Mouse (Mus musculus) heart, embryonic 13.5 days (tissue): ENCODE results near the gene Gm20517. TPM values are rescaled to one million over a fixed set of nuclear protein-coding genes. Genes with fewer than 3 reads are reported as not detected.
A peak's percentile ranks its signal among the peaks of the same experiment; 100 is the strongest.
"Not testable (repeated sequence)": the region's sequence is repeated elsewhere in the genome, so short reads cannot be mapped to it uniquely, and the experiment has no call there.

ENCODE experiments used
- ATAC-seq: fragments of 200-750 bp; cut with Nextera tagmentation; 2 replicates; pipeline ENCODE4 v1.8.0; 2017; ENCODE audit warnings: moderate TSS enrichment; ENCODE audit not compliant: insufficient number of reproducible peaks, low FRiP score, low TSS enrichment; ENCODE audit errors: extremely low read depth
- H3K27ac ChIP-seq: fragments of 300-500 bp; sonication (generic); replicated peaks from 2 replicates; pipeline ENCODE4 v1.5.1; 2015; ENCODE audit warnings: moderate library complexity, mild to moderate bottlenecking, inconsistent platforms
- H3K27me3 ChIP-seq: fragments of 300-500 bp; sonication (generic); replicated peaks from 2 replicates; pipeline ENCODE4 v1.6.1; 2015; ENCODE audit warnings: mild to moderate bottlenecking, inconsistent platforms
- H3K36me3 ChIP-seq: fragments of 300-500 bp; sonication (generic); 2 replicates; pipeline ENCODE4 v1.6.1; 2015; ENCODE audit warnings: mild to moderate bottlenecking, inconsistent platforms
- H3K4me1 ChIP-seq: fragments of 300-500 bp; sonication (generic); 2 replicates; pipeline ENCODE4 v1.6.1; 2015; ENCODE audit warnings: inconsistent platforms
- H3K4me2 ChIP-seq: fragments of 300-500 bp; sonication (generic); 2 replicates; pipeline ENCODE4 v1.6.1; 2015; ENCODE audit warnings: inconsistent platforms, mild to moderate bottlenecking, moderate library complexity
- H3K4me3 ChIP-seq: fragments of 300-500 bp; sonication (generic); 2 replicates; pipeline ENCODE4 v1.5.1; 2015; ENCODE audit warnings: moderate library complexity, mild to moderate bottlenecking, inconsistent platforms
- H3K9ac ChIP-seq: fragments of 300-500 bp; sonication (generic); 2 replicates; pipeline ENCODE4 v1.6.1; 2015; ENCODE audit warnings: inconsistent platforms, mild to moderate bottlenecking, moderate library complexity
- H3K9me3 ChIP-seq: fragments of 300-500 bp; sonication (generic); 2 replicates; pipeline ENCODE4 v1.6.1; 2016; ENCODE audit warnings: inconsistent platforms
- WGBS: fragments of 180-500 bp; shearing (Covaris S2); methylation state at CpG from one replicate; pipeline ENCODE4 v1.1.7; 2015; ENCODE audit warnings: mixed read lengths; 5-methylcytosine and 5-hydroxymethylcytosine counted together
- polyA plus RNA-seq: library from polyadenylated mRNA; unstranded; fragments of >200 nt; fragmentation: Nextera tagmentation; extraction: Ambion mirVana; gene quantifications from 2 replicates; pipeline ENCODE4 v1.2.1, GENCODE M21; 2015

The Gm20517 gene
- polyA plus RNA-seq, 1 experiment from 2014 or later: 1.2 TPM

DNA sequence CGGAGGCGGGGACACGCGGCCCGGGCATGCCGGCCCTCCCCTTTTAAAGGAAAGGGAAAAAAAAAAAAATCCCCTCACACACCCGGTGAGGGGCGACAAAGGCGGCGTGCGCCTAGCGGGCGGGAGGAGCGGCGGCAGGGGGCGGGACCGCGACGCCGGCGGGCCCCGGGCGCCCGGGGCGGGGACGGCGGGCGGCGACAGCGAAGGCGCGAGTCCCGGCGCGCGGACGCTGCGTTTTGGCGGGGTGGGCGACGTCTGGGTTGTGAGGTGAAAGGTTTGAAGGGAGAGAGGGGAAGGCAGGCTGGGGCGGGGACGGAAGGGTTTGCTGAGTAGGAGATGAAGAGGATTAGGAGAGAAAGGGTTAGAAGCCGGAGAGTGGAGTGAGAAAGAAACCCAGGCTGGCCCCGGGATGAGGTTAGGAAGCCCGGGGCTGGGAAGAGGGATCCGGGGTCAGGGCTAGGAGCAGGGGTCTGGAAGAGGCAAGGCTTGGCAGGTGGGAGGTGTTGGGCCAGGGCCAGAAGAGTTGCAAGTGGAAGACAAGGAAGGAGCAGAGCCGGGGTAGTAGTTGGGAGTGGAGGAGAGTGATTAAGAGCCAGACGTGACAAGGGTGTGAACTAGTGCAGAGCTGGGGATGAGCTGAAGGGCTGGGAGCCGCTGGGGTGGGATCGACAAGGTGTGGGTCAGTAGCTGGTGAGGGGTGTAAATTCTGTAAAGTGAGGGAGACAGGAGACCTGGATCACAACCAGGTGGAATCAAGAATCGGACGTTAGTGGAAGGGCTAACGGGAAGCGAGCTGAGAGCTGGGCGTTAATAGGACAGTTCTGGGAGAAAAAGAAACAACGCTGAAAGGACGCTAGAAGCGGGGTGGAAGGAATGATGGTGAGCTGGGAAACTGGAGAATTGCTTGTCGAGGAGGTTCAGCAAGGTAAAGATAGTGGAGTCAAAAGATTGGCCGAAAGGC is 18.6 kb downstream of the Gm20517 start:
- WGBS: under 1% methylated on average over 56 of the region's 61 CpGs
- Histone ChIP-seq H3K27ac (peak overlapping the region; percentile 94), H3K9me3 (no peaks in the 10 kb centered on the region), H3K4me3 (peak overlapping the region; percentile 77), H3K36me3 (peaks cover 21% of the 10 kb centered on the region), H3K4me2 (peak overlapping the region; percentile 96), H3K9ac (peak overlapping the region; percentile 92), H3K4me1 (peaks cover 34% of the 10 kb centered on the region), H3K27me3 (no peaks in the 10 kb centered on the region)
- ATAC-seq: no peak; the same call in 1 of the 2 replicates

- no peak for ATAC-seq
- peak within 1 kb of the TSS; percentile 92 for H3K9ac ChIP-seq
- peak within 1 kb of the TSS; percentile 94 for H3K27ac ChIP-seq
- H3K9me3 ChIP-seq: no peaks in the 10 kb centered on the region
- H3K4me2 ChIP-seq: peak within 1 kb of the TSS; percentile 96
- peak within 1 kb of the TSS; percentile 77 for H3K4me3 ChIP-seq
- peaks cover 34% of the 10 kb centered on the region for H3K4me1 ChIP-seq
- WGBS: 3% methylated on average over 3 of the region's 3 CpGs
- peaks cover 20% of the 10 kb centered on the region for H3K36me3 ChIP-seq
- H3K27me3 ChIP-seq: no peaks in the 10 kb centered on the region
Measured at GRCm38 (mm10) chr17:47630678-47631065, 19.3 kb downstream of the Gm20517 start, which contains the start of gene Usp49. Usp49 (plus strand) TSS chr17:47630690.

GRCm38 (mm10) chr17:47632181-47632840 is 20.9 kb downstream of the Gm20517 start:
- Histone ChIP-seq H3K4me1 (peaks cover 34% of the 10 kb centered on the region), H3K27me3 (no peaks in the 10 kb centered on the region), H3K9ac (0 out of 2 replicates have a peak overlapping the region, but pooled peaks have one; percentile 37), H3K9me3 (no peaks in the 10 kb centered on the region), H3K36me3 (peaks cover 19% of the 10 kb centered on the region), H3K4me3 (no peak overlapping the region), H3K4me2 (no peak overlapping the region), H3K27ac (no peak overlapping the region)
- 55% methylated on average over 4 of the region's 4 CpGs for WGBS
- ATAC-seq: no peak

DNA sequence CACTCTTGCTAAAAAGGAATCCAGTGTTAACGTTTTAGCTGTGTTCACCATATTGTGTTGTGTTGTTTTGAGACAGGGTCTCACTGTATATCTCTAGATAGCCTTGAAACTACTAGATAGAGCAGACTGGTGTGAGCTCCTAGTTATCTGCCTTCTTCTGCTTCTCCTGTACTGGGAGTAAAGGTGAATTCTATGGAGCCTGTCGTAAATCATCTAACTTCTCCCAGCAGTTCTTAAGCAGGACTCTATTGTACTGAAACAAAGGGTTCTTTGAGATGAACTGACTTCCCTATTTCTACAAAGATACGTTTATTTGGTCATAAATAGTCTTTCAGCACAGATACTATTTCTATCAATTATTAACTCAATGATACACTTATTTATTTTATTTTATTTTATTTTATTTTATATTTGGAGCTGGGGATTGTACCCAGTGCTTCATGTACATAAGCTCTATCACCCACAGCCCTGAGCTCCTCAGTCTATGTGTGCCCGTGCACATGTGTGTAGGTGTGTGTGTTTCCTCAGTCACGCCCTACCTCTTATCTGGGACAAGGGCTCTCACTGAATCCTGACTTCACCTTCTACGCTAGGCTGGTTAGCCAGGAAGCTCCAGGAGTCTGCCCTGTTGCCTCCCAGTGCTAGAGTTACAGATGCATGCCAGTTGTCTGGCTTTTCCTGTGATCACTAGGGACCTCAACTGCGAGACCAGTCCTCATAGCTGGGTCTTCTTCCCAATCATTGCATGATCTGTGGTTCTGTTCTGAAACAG is 22.8 kb downstream of the Gm20517 start:
- peaks cover 23% of the 10 kb centered on the region for H3K4me1 ChIP-seq
- H3K4me2 ChIP-seq: no peak overlapping the region
- H3K9ac ChIP-seq: no peak overlapping the region
- ATAC-seq: no peak
- no peak overlapping the region for H3K4me3 ChIP-seq
- H3K9me3 ChIP-seq: no peaks in the 10 kb centered on the region
- H3K36me3 ChIP-seq: peaks cover 17% of the 10 kb centered on the region
- H3K27ac ChIP-seq: no peak overlapping the region
- 73% methylated on average over 7 of the region's 7 CpGs for WGBS
- no peaks in the 10 kb centered on the region for H3K27me3 ChIP-seq

DNA sequence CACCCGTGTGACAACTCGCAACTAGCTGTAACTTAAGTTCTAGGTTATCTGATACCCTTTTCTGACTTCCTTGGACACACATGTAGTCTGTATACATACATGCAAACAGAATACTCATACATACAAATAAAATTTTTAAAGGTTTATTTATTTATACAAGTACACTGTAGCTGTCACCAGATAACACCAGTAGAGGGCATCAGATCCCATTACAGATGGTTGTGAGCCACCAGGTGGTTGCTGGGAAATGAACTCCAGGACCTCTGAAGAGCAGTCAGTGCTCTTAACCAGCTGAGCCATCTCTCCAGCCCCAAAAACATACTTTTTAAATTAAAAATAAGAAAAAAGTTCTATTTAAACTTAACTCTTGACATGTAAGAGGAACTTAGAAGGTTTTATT is 31.6 kb downstream of the Gm20517 start:
- Histone ChIP-seq H3K9ac (no peak overlapping the region), H3K4me3 (no peak overlapping the region), H3K4me1 (peaks cover 3% of the 10 kb centered on the region; the same call in 1 of the 2 replicates), H3K27me3 (no peaks in the 10 kb centered on the region), H3K4me2 (no peak overlapping the region), H3K27ac (no peak overlapping the region), H3K9me3 (no peaks in the 10 kb centered on the region), H3K36me3 (no peaks in the 10 kb centered on the region)
- ATAC-seq: no peak
- WGBS: 79% methylated on average over 2 of the region's 2 CpGs

GRCm38 (mm10) chr17:47646683-47647082 is 35.3 kb downstream of the Gm20517 start:
- H3K36me3 ChIP-seq: peaks cover 5% of the 10 kb centered on the region; the same call in 1 of the 2 replicates
- H3K9me3 ChIP-seq: no peaks in the 10 kb centered on the region
- H3K4me1 ChIP-seq: peaks cover 3% of the 10 kb centered on the region; the same call in 1 of the 2 replicates
- 71% methylated on average over 1 of the region's 1 CpGs for WGBS
- H3K4me2 ChIP-seq: no peak overlapping the region
- no peaks in the 10 kb centered on the region for H3K27me3 ChIP-seq
- no peak overlapping the region for H3K27ac ChIP-seq
- no peak overlapping the region for H3K4me3 ChIP-seq
- ATAC-seq: no peak
- H3K9ac ChIP-seq: no peak overlapping the region

DNA sequence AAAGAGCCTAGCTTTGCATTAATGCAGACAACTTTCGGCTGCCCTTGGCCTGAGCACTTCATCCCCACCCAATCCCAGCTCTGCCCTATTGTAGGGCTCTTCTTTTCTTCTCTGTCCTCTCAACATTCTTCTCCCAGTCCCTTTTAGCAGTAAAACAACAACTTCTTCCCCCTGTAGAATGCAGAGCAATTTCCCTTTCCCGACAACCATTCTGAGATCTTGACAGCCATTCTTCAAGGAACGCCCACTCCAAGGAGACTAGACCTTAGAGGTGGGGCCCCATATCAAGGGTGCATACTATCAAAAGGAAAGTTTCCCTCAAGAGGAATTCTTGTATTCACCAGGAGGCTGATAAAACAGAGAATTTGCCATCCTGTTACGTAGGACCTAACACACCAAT is 37.6 kb downstream of the Gm20517 start:
- Histone ChIP-seq H3K4me2 (no peak overlapping the region), H3K27ac (no peak overlapping the region), H3K9me3 (no peaks in the 10 kb centered on the region), H3K27me3 (no peaks in the 10 kb centered on the region), H3K9ac (no peak overlapping the region), H3K4me1 (peaks cover 3% of the 10 kb centered on the region; the same call in 1 of the 2 replicates), H3K4me3 (no peak overlapping the region), H3K36me3 (peaks cover 16% of the 10 kb centered on the region)
- no peak for ATAC-seq
- 60% methylated on average over 4 of the region's 4 CpGs for WGBS

- Histone ChIP-seq H3K36me3 (peaks cover 16% of the 10 kb centered on the region), H3K9me3 (no peaks in the 10 kb centered on the region), H3K4me3 (no peak overlapping the region), H3K4me2 (no peak overlapping the region), H3K27ac (no peak overlapping the region), H3K4me1 (peaks cover 3% of the 10 kb centered on the region; the same call in 1 of the 2 replicates), H3K27me3 (no peaks in the 10 kb centered on the region), H3K9ac (no peak overlapping the region)
- WGBS: 78% methylated on average over 2 of the region's 2 CpGs
- ATAC-seq: no peak
Measured at GRCm38 (mm10) chr17:47651953-47652352, 40.6 kb downstream of the Gm20517 start.

GRCm38 (mm10) chr17:47654346-47654745 is 43.0 kb downstream of the Gm20517 start:
- not testable (repeated sequence) for ATAC-seq, H3K4me2 ChIP-seq, H3K4me1 ChIP-seq, H3K9ac ChIP-seq, H3K9me3 ChIP-seq, H3K27me3 ChIP-seq, H3K27ac ChIP-seq, H3K4me3 ChIP-seq
- WGBS: 88% methylated on average over 8 of the region's 8 CpGs
- H3K36me3 ChIP-seq: peaks cover 16% of the 10 kb centered on the region

- 89% methylated on average over 5 of the region's 5 CpGs for WGBS
Measured at GRCm38 (mm10) chr17:47655697-47656096, 44.3 kb downstream of the Gm20517 start.

GRCm38 (mm10) chr17:47657901-47658300 is 46.5 kb downstream of the Gm20517 start:
- ATAC-seq: no peak
- Histone ChIP-seq H3K4me2 (no peak overlapping the region), H3K9me3 (no peaks in the 10 kb centered on the region), H3K4me1 (no peaks in the 10 kb centered on the region), H3K27me3 (no peaks in the 10 kb centered on the region), H3K4me3 (no peak overlapping the region), H3K9ac (no peak overlapping the region), H3K27ac (no peak overlapping the region), H3K36me3 (peaks cover 12% of the 10 kb centered on the region)
- 84% methylated on average over 4 of the region's 4 CpGs for WGBS

More at GRCm38 (mm10) chr17:47655697-47656096, 44.3 kb downstream of the Gm20517 start:
- Histone ChIP-seq H3K27ac (no peak overlapping the region), H3K4me1 (no peaks in the 10 kb centered on the region), H3K9me3 (no peaks in the 10 kb centered on the region), H3K9ac (no peak overlapping the region), H3K36me3 (peaks cover 15% of the 10 kb centered on the region), H3K27me3 (no peaks in the 10 kb centered on the region), H3K4me3 (no peak overlapping the region), H3K4me2 (no peak overlapping the region)
- ATAC-seq: no peak
